Mouse (Mus musculus): ENCODE measurements around the gene Cit. TPM values are rescaled to one million over a fixed set of nuclear protein-coding genes. Genes with fewer than 3 reads are reported as not detected.

The Cit gene
- total RNA-seq, 2 experiments from 2014 or later = 4.2 to 8.0 TPM

DNA sequence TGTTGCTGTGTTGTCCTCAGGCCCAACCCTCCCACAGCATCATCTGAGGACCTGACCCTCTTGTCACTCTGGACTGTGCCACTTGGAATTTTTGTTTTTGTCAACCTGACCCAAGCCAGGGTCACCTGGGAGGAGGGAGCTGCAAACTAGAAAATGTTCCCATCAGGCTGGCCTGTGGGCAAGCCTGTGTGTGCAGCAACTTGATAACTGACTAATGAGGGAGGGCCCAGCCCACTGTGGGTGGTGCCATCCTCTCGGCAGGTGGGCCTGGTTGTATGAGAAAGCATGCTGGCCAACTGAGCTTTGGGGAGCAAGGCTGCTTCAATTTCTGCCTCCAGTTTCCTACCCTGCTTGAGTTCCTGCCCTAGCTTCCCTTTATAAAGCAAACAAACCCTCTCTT lies 113.3 kb downstream of the Cit start:
- DNase-seq = no peak

GRCm38 (mm10) chr5:115958814-115959213 lies 113.7 kb downstream of the Cit start:
- DNase-seq = no peak

- no peak for DNase-seq
These were observed 116.7 kb downstream of the Cit start for GRCm38 (mm10) chr5:115961809-115962208.

DNA sequence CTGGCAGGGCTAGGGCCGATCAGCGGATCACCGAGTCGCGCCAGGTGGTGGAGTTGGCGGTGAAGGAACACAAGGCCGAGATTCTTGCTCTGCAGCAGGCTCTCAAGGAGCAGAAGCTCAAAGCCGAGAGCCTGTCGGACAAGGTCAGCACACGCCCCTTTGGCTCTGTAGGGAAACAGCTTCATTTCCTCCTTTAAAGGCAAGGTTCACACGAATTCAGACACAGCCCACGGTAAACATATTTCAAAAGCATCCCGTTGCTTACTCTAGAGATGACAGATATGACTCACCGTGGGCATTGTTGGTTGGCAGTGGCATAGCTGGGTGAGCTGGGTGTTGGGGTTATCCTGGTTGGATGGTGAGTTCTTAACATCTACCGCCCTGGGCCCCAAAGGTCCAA lies 126.2 kb downstream of the Cit start:
- DNase-seq = peak; percentile 32 to 36

- DNase-seq = peak; percentile 76 to 83
These were observed 130.6 kb downstream of the Cit start for GRCm38 (mm10) chr5:115975672-115976071.

- DNase-seq = no peak
These were observed 131.4 kb downstream of the Cit start for GRCm38 (mm10) chr5:115976446-115976845.

DNA sequence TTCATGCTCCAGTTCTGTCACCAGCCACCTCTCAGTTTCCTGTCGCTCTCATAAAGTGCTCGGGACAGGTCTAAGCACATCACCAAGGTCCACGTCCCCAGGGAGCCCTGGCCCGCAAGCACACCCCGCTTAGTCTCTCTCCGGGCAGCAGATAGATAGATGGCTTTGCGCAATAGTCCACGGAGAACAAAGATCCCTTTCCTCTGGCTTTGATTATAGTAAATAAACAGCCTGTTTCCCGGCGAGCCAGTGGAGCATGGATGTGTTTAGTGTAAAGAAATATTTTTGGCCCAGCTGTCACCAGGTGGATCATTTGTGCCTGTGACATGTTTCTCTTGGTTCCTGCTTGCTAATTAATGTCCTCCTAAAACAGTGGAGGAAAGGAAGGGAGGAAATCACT lies 132.2 kb downstream of the Cit start:
- DNase-seq = no peak

GRCm38 (mm10) chr5:115977757-115978156 lies 132.7 kb downstream of the Cit start:
- DNase-seq = peak; percentile 47 to 61

- DNase-seq = no peak
These were observed 133.2 kb downstream of the Cit start for GRCm38 (mm10) chr5:115978255-115978654.

GRCm38 (mm10) chr5:115979134-115979696 lies 134.1 kb downstream of the Cit start:
- DNase-seq = peak; percentile 48 to 52

DNA sequence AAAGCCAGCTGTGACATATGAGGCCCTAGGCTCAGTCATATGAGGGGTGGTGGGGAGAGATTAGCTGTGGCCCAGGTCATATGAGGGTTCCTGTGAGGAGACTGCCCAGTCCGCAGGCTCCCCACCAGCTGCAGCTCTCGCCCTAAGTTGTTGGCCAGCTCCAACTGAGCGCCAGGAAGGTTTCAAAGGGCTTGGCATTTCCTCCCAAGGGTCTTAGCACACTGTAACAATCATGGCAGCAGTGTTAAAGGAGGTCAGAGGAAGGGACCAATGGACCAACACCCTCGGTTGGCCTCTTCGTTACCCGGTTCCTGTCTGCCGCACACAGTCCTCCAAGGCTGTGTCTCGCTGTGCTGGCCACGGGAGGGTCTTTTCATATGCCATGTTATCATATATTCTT lies 135.5 kb downstream of the Cit start:
- no peak for DNase-seq

GRCm38 (mm10) chr5:115982671-115983373 lies 137.7 kb downstream of the Cit start:
- DNase-seq = peak; percentile 85 to 88

DNA sequence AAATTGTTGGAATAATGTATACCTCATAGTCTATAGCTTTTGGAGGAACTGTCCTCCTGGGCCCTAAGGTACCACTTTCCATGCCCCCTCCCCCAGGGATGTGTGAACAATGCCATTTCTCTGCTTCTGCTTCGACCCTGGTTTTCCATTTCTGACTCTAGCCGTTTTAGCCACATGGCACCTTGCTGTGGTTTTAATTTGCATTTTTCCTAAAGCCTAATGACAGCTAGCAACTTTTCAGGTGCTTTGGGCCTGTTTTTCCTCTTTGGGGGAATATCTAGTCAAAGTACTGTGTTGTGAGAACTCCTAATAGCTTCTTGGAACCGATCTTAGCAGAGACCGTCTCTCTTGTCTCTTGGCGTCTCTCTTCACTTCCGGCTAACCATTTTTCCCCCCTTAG lies 139.3 kb downstream of the Cit start:
- DNase-seq = no peak

DNA sequence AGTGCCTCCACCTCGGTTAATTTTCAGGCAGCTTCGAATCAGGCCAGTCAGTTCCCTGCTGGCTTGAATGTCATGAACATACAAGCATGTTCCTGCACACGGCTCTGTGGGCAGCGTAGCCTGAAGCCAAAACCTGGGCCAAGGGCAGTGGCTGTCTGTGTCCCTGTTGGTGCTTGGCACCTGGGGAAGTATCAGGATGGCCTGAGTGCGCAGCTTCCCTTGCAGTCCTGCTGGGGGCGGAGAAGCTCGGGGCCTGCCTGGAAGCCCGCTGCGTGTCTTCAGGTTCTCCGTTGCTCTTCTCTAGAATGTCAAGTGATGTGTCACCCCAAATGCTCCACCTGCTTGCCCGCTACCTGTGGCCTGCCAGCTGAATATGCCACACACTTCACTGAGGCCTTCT lies 140.0 kb downstream of the Cit start:
- no peak for DNase-seq

- DNase-seq = no peak
These were observed 142.2 kb downstream of the Cit start for GRCm38 (mm10) chr5:115987284-115987683.

GRCm38 (mm10) chr5:115991717-115992116 lies 146.6 kb downstream of the Cit start:
- no peak for DNase-seq

DNA sequence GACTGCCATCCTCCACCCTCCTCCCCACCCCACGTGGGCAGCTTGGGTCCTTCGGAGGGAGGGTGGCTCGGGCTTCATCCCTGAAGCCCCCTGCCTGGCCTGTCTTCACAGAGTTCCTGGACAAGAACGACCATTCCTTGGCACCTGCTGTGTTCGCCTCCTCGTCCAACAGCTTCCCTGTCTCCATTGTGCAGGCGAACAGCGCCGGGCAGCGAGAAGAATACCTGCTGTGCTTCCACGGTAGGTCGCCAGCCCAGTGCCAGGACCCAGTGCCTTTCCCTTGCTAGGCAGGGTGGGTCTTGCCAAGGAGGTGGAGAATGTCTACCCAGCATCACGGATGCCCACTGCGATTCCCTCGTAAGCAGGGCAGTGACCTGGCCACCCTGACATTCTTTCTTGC lies 149.0 kb downstream of the Cit start:
- DNase-seq = no peak

DNA sequence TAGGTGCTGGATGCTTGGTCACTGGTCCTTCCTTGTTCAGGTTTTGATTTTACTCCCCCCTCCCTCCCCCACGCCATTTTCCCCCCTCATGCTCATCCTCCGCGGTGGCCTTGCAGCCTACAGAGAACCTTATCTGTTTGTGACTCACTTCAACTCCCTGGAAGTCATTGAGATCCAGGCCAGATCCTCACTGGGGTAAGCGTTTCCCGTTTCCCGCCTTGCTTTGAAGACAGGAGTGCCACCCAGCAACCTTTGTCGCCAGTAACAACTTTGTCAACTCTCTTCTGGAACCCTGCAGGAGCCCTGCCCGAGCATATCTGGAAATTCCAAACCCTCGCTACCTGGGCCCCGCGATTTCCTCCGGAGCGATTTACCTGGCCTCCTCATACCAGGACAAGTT lies 152.3 kb downstream of the Cit start:
- peak; percentile 45 to 54 for DNase-seq

DNA sequence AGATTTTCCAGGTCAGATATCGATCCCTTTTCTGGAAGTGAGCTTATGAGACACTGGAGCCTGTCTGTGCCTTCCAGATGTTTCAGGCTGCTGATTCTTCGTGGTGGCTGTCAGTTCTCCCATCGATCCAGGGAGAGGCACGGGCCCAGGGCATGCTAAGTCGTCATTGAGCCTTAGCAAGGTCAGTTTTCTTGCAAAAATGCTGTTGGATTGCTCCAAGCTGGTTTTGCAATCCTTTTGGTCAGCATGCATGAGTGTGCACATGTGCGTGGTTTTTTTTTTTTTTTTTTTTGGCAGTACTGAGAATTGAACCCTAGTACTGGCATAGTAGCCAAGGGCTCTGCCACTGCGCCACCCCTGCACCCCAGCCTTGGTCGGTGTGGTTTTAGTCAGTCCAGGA lies 158.1 kb downstream of the Cit start:
- peak; percentile 61 to 74 for DNase-seq

- peak; percentile 36 to 48 for DNase-seq
These were observed 158.7 kb downstream of the Cit start for GRCm38 (mm10) chr5:116003825-116004224.

- no peak for DNase-seq
These were observed 159.2 kb downstream of the Cit start for GRCm38 (mm10) chr5:116004271-116004670.

GRCm38 (mm10) chr5:116006324-116007099 lies 161.4 kb downstream of the Cit start:
- peak; percentile 42 to 66 for DNase-seq

DNA sequence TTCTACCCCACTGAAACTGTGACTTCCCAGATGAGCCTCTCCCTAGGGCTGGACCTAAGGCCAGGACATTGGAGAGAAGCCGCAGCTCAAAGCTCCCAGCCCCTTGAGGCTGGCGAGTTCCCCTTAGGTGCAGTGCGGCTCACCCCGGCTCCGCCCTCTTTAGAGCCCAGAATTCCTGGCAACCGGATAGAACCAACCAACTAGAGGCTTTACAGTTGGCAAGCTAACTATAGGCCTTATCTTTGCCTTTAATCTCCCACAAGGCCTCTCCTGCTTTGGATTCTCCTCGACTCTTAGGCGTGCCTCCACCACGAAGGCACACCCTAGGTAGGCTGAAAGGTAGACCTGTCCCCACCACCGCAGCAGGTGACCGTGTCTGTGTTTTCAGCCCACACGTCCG lies 162.6 kb downstream of the Cit start:
- DNase-seq = no peak

Data from adrenal gland, postnatal 36 days (tissue).